Mouse (Mus musculus) NIH3T3 (cell line): ENCODE data around the gene Pdik1l.
A peak's percentile ranks its signal among the peaks of the same experiment; 100 is the strongest.

Experiments
- DNase-seq: peaks from one replicate; pipeline ENCODE4 v3.0.0-alpha.2; 2012; ENCODE audit warnings: low read depth

Pdik1l gene

DNA sequence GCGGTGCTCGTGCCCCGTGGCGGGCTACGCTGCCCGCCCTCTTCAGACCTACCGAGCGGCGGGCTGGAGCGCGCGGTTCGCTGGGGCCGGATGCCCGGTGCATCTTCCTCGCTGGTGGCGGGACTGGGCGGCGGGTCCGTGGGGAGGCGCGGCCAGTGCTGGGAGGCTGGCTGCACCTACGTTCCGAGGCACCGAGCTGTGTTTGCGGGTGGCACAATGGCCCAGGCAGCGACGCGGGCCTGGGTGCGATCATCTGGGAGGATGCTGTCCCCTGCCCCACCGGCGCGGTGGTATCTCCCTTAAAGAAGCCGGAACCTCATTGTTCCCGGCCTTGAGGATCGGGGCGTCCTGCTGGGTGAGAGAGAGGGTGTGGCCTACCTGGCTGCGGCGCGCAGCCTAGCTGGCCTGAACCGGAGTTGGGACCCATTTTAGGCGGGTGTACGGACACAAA, at the start of gene Pdik1l:
Gene Pdik1l, minus strand, starts transcription at position 321 of the 451 bp plus-strand sequence.
- DNase-seq, result peak; percentile 78

DNA sequence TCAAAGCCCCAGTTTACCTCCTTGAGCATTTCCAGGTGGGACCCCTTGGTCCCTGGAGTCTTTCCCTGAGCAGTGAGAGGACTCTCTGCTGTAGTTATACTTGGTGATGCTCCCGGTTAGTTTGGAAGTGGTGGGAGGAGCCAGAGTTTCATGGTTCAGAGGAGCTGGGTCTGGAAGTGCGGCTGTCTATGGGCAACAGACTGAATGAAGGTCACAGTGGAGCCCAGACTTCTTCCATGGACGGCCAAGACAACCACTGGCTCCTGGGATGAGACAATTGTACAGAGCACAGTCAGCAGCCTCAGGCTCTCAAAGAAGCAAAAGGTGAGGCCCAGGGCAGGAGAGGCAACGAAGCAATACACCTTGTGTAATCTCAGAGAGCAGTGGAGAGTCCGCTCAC, 42.6 kb upstream of the Pdik1l start:
- DNase-seq, result no peak

DNA sequence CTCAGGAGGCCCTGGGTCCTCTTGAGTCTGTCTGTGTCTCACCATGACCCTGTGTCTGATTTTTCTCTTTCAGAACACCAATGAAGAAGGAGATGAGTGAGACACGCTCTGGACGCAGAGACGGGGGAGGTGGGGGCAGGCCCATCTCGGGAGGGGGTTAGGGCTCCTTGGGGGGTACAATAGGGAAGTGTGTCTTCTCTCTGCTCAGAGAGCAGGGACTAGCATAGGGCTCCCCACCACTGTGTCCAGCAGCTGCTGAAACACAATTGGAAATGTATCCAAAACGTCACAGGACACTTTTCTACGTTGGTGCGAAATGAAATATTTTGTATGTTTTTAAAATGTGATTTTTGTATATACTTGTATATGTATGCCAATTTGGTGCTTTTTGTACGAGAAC, 41.1 kb upstream of the Pdik1l start:
- DNase-seq, result no peak

DNA sequence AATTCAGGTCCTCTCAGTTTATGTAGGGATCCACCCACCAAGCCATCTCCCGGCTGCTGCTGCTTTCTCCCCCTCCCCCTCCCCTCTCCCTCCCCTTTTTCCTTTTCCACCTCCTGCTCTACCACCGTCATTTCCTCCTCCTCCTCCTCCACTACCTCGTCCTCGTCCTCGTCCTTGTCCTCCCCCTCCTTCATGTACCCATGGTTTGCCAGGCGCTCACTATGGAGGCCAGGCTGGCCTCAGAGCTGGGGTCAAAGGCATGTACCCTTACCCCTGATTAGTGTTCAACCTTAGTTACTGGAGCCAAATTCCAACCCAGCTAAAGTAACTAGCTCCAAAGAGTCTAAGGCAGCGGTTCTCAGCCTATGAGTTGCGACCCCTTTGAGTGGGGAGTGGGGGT, 40.5 kb upstream of the Pdik1l start:
- no peak for DNase-seq

DNA sequence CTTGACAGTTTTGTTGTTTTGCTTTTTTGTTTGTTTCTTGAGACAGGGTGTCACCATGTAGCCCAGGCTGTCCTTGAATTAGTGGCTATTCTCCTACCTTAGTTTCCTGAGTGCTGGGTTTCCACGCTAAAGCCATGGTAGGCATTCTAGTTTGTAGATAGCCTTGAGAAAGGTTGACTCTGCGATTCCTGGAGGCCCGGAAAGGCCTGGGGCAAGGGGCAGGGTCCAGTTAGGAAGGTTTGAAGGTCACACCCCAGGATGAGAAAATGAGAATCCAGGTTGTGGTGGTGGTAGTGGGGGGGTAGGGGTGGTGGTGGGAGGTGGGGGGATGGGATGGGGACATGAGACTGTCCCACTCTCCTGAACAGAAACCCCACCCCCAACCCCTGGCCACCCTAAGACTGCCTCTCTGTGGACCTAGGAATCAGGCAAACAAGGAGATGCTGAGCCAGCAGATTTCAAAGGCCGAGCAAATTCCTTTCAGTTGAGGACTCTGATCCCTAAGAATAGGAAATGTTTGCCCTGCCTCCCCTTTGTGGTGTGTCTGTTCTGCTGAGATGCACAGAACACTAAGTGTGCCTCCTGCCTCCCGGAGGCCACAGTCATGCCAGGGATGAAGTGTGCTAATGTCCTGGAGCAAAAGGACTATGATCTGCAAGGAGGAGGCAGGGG, 39.3 kb upstream of the Pdik1l start:
- no peak for DNase-seq

DNA sequence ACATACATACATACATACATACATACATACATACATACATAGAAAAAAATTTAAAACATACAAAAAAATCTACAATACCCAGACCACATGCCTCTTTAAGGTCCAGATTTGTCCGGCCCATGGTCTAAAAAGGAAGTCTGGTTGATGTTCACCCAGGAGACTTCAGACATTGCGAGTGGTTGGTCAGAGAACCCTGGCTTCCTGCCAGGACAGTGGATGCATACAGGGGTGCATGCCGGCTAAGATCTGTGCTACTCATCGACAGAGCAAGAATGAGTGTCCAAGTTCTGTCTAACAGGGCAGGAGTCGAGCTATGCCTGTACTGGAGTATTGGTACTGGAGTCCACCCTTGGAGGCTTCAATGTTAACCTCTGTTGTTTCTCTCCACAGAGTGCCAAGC, 37.0 kb upstream of the Pdik1l start:
- no peak for DNase-seq

DNA sequence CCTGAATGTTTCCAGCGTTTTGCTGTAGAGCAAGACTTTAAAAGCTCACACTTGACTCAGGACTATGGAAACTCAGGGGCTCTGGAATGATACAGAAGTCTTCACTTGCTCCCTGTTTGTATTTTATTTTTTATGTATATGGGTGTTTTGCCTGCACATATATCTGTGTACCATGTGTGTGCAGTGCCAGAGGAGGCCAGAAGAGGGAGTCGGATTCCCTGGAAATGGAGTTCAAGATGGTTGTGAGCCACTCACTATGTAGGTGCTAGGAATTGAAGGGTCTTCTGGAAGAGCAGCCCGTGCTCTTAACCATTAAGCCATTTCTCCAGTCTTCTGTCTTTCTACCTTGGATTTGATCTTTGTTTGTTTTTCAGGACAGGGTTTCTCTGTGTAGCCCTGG, 33.8 kb upstream of the Pdik1l start:
- no peak for DNase-seq

DNA sequence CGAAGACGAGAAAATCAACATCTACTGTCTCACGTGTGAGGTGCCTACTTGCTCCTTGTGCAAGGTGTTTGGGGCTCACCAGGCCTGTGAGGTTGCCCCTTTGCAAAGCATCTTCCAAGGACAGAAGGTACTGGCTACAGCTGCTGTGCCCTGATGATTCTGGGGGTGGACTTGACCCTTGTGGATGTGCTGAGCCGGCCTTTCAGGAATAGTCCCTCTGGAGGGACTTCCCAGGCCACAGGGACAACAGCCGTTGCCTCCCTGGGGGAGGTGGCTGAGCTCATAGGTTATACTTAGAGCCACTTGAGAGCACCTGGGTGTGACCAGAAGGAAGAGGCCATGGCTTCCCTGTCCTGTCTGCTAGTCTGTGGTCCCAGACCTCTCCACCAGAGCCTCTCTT, 32.0 kb upstream of the Pdik1l start:
- no peak for DNase-seq

DNA sequence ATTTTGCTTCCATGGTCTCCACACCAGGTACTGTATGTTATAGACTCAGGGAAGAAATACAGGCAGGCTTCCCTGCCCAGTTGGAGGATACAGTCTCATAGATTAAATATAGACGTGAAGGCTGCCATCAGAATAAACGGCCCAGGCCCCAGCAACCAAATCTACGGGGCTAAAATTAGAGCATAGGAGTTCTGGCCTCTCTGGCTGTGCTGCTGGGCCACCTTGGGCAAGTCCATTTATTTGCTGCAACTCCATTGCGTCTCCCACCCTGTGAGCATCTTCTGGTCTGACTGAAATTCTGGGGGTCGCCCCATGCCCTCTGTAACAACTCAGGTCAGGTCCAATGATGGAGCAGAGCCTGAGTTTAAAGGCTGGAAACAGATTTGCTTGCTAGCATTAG, 31.4 kb upstream of the Pdik1l start:
- no peak for DNase-seq

DNA sequence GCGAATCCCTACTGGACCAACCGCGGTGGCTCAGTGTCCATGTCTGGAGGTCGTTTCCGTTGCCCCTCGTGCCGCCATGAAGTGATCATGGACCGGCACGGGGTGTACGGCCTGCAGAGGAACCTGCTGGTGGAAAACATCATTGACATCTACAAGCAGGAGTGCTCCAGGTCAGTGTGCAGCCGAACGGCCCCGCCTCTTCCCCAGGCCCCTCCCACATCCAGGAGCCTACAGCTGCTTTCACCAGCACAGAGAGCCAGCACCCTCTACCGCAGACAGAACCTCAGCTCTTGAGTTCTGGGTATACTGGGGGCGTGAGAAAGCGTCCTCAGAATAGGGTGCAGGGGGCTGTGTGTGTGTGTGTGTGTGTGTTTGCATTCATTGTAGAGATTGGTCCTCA, 28.7 kb upstream of the Pdik1l start:
- no peak for DNase-seq

DNA sequence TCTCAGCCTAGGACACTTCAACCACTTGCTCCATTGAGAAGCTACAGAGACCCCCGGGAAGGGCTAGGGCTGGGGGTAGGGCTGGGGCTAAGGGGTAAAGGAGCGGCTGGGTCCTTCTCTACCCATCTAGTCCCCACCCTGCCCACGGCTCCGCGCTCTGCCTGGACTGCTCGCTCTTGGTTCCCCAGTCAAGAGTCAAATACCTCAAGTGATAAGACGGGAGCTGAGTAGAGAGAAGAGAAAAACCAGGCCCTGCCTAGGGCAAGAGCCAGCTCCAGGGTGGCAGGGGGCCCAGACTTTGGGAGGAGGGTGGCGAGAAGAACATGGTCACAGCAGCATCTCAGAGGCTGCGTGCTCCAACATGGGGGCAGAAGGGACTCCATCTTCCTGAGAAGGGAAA, 27.8 kb upstream of the Pdik1l start:
- DNase-seq, result no peak

DNA sequence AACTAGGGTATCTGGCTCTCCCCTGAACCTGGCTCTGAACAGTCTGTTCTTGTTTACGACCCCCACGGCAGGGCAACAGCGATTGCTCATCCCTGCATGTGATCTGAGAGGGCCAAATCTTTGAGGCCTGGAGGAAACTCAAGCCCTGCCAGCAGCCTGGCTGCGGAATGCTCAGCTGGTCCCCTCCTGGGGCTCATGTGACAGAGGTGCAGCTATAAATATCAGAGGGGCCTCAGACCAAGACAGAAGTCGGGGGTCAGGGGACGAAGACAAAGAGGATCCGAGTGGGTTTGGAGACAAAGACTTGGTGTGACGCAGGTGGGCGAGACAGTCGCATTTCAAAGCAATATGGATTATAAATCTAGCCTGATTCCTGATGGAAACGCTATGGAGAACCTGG, 27.2 kb upstream of the Pdik1l start, which contains the start of gene Trim63:
Gene Trim63, plus strand, starts transcription at position 245 of the 400 bp plus-strand sequence.
- peak; percentile 27 for DNase-seq

DNA sequence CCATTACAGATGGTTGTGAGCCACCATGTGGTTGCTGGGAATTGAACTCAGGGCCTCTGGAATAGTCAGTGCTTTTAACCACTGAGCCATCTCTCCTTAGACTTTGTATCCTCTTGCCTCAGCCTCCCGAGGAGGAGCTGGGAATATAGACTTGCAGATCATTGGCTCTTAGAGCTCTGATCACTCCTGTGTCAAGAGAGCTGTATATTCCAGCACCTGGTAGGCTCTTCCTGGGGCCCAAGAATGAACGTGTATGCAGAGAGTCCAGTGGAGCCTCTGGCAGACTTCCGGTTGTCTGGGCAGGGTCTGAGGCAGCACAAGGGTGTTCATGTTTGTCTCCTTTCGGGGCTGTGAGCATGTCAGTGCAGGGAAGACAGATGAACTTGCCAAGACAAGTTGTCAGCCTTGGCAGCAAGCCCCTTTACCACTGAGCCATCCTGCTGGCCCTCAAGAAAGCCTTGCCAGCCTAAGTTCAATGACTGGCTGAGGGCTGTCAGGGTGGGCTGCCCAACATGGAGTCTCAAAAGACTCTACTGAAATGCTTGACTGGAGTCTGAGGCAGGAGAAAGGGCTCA, 26.5 kb upstream of the Pdik1l start:
- DNase-seq, result no peak

DNA sequence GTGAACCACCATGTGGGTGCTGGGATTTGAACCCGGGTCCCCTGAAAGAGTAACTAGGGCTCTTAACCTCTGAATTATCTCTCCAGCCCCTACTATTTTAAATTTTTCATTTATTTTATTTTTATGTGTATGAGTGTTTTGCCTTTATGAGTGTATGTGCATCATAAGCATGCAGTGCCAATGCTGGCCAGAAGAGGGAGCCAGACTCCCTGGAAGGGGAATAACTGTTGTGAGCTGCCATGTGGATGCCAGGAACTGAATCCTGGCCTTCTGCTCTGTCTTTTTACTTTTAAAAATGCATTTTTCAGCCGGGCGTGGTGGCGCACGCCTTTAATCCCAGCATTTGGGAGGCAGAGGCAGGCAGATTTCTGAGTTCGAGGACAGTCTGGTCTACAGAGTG, 25.2 kb upstream of the Pdik1l start:
- peak; percentile 28 for DNase-seq

DNA sequence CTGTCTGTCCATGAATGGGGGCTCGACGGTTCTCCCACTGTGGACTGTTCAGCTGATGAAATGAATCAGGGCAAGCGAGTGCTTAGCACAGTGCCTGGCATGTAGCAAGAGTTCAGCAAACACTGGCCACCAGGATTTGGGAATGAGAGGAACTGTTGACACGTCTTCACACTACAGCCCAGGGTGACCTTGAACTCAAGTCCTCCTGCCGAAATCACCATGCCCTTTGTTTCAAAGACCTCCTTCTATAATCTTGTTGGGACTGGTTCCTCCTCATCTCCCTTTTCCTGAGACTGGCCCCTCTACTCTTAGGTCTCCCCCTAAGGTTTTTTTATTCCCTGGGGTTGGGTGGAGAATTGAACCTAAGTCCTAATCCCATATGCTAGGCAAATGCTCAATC, 24.6 kb upstream of the Pdik1l start:
- DNase-seq, result no peak

DNA sequence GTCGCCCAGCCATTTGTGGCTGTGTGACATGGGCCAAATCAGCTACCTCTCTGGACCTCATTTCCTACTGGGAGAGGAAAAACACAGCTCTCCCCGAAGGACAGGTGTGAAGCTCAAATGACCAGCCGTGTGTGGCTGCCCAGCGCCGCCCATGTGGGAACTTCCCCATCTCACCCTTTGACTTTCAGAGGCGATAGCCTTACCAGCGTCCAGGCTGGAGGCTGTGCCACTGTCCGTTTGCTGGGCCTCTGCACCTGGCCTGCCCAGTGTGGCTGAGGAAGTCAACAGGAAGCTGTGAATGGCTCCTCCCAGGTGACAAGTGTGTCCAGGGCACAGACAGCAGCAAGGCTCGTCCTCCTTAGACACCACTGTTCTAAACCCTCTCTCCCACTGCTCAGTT, 24.1 kb upstream of the Pdik1l start:
- no peak for DNase-seq

DNA sequence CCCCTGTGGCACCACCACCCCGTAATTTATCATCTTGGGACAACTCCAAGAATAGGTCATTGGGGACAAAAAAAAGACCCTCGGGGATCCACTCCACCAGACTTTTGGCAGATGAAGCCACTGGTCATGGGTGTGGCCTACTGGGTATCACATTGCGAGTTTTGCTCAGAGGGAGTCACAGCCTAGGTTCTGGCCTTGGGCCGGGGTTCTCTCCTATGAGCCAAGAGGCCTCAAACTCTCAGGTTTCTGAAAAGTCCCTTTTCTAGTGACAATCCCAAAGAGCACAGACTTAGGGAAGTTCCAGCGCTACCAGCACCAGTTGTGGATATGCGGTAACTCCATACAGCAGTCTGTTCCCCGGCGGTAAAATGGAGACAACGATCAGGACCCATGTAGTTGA, 23.0 kb upstream of the Pdik1l start:
- DNase-seq, result no peak

DNA sequence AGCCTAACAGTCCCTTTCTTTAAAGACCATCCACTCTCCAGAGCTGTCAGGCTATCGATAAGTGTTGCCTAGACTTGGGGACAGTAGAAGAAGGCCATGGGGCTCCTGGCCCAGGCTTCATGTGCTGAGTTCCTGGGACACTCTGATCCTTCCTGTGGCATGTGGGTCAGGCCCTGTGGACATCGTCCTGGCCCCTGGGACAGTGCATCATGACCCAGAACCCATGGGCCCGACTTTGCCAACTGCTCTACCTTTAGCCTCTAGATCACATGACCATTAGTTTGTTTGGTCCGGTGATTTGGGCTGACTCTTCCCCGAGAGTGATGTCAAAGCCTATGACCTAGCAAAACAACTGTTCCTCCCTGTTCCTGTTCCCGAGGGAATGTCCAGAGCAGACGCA, 22.4 kb upstream of the Pdik1l start:
- no peak for DNase-seq

DNA sequence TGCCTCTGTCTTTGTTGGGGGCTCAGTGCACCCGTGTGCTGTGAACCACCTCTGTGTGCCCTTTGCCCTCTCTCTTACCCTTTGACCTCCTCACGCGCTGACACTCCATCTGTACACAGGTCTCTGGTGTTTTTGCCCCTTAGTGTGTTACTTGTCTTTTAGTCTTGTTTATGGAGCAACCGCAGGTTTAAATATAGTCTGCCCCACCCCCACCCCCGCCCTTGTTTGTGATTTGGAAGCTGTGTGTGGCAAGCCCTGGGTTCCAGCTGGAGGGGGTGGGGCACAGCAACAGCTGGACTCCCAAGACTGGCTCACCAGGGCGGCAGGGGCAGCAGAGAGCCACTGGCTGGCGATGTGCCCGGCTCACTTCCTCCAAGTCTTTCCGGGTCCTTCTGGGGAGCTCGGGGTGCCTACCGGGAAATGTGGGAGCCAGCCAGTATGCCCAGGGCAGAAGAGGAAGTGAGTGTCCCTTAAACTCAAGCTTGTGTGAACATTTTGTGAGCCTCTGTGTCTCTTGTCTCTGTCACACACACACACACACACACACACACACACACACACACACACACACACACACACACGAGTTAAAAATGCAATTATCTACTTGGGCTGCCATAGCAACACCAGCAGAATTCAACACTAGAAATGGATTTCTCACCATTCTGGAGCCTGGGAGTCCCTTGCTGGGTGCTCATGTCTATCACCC, 19.8 kb upstream of the Pdik1l start:
- peak; percentile 60 for DNase-seq

DNA sequence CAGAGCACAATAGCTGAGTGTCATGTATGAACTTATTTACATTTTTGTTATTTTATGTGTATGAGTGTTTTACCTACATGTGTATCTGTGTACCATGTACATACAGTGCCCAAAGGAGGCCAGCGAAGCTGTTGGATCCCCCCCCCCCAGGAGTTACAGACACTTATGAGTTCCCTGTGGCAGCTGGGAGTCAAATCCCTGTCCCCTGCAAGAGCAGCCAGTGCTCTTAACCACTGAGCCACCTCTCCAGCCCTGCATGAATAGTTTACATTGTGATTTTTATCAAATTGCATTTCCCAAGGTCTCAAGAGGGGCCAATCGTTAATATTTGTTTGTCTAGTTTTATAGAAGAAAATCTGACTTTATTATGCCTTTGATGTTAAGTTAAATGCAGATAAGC, 19.3 kb upstream of the Pdik1l start:
- DNase-seq, result no peak

DNA sequence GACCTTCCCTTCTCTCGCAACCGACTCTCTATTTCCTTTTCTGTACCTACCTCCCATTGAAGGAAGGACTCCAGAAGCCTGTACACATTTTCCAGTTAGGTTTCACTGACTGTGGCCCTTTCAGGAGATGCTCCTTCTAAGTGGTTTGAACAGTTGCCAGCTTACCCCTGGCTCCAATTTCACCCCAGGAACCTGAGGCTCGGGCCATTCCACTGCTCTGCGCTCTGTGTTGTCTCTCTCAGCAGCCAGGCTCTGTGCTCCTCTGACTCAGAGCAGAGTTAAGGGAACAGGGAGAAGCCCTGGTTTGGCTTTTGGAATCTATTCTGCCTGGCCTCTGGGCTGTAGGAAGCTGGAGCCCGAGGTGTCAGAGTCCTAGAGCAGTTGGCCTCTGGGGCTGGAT, 14.4 kb upstream of the Pdik1l start:
- DNase-seq, result peak; percentile 25

DNA sequence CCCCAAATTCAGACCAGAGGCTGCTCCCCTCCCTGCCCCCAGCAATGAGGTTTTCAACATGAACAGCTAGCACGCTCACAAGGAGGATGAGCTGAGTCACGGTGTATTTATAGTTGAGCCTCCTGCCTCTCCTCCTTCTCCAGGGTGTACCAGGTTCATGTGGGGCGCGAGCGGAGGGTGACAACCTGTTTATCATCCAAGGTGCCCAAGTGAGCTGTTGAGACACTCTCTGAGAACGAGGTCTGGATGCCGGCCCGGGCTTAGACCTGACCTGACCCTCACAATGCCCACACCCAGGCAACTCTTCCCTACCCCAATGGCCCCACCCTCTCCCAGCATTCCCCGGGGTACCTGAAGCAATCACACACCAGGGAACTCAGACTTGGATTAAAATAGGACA, 12.6 kb upstream of the Pdik1l start:
- DNase-seq, result peak; percentile 50

DNA sequence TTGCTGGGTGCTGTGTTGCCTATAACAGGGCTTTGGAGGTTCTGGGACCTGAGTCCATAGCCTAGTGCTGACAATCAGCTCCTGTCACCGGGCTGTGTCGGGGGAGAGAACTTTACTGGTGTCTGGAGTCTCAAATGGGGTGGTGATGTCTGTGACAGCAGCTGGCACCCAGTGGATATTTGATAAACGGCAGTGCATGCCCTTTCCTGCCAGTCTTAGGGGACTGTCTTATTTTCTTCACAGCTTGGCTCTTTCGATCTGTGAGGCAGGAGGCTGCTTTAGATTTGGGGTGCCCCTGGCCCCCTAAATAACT, 11.8 kb upstream of the Pdik1l start:
- DNase-seq, result no peak
